Mouse (Mus musculus) granulocyte monocyte progenitor cell, adult 5-6 weeks (primary cell): ENCODE results near the gene Tubd1. TPM values are rescaled to one million over a fixed set of nuclear protein-coding genes. Genes with fewer than 3 reads are reported as not detected.

ENCODE experiments used
- ATAC-seq: replicated peaks from 2 replicates; pipeline ENCODE4 v1.8.0; 2016; ENCODE audit warnings: mild to moderate bottlenecking, moderate TSS enrichment, inconsistent platforms; ENCODE audit not compliant: poor library complexity, severe bottlenecking
- total RNA-seq, 2 experiments: library from RNA; stranded (forward) in 1 of 2; stranded (reverse) in 1 of 2; fragments of 200-712, 200-1000 nt in 1 of 2; fragments of >200 nt in 1 of 2; fragmentation: Nextera tagmentation in 1 of 2; gene quantifications; 2 replicates each; pipeline ENCODE4 v1.2.3; 2014 to 2017

Tubd1 gene
- total RNA-seq, 2 experiments from 2014 or later = 10.9 to 11.5 TPM

DNA sequence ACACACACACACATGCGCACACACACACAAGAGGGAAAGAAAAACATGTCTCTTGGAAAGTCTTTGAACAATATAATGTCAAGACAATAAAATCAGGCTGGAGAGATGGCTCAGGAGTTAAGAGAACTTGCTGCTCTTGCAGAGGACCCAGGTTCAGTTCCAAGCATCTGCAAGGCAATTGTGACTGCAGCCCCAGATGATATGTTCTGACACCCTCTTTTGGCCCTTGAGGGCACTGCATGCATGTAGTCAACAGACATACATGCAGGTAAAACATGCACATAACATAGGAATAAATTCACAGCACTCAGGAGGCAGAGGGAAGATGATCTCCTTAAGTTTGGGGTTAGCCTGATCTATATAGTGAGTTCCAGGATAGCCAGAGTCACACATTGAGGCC is 2.6 kb downstream of the Tubd1 start:
- no peak for ATAC-seq

DNA sequence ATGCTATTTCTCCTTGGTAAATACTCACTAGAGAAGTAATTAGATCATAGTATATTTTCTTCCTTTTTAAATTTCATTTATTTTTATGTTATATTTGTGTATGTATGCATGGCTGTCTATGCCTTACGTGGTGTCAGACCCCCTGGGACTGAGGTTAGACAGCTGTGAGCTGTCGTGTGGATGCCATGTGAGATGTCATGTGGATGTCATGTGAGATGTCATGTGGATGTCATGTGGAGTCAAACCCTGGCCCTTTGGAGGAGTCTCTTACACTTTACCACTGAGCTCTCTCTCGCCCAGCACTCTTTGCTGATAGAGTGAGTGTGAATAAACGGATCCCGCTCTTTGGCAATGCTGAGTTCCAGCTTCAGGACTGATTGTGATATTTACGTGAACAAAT is 8.7 kb downstream of the Tubd1 start:
- ATAC-seq = no peak

DNA sequence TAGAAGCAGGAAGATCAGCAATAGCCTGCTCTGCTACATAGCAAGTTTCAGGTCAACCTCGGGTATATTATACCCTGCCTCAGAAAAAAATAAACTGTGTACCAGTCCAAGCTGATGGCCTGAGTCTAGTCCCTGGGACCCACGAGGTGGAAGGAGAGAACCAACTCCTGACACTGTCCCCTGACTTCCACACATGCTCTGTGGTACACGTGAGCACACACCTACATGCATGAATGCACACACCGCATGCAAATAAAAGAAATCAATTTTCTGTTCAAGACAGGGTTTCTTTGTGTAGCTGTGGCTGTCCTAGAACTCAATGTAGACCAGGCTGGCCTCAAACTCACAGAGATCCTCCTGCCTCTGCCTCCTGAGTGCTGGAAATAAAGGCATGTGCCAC is 13.5 kb downstream of the Tubd1 start:
- ATAC-seq = no peak

DNA sequence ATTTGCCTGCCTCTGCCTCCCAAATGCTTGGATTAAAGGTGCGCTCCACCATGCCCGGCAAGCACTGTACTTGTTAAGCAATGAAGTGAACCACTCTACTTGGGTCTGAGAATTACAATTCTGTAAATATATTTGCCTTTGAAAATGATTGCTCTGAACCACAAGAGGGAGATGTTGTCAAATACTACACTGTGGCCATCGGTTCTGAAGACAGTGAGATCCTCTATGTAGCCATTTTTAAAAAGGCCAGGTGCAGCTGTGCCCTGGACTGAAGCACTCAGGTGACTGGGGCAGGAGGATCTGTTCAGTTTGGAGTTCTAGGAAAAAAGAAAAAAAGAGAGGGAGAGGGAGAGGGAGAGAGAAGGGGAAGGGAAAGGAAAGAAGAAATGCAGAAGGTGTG is 23.6 kb downstream of the Tubd1 start:
- ATAC-seq = peak; percentile 35; the same call in 1 of the 2 replicates

DNA sequence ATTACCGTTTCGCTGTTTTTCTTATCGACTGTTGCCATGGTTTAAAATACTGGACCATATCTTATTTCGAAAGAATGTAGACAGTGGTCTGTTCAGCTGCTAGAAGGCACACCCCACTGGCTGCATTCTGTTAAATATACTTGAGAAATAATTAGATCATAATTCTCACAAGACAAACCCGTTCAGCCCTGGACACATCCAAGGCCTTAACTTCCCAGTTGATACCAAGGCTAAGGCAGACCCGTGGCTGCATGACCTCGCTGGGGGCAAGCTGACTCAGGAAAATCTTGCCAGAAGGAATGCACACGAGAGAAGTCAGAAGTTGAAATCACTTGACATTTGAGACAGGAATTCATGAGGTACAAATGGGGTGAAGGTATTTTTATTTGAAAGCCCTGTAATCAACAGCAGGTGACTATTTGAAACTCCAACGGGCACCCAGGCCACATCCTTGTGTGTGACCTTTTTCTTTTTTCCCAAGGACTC is 25.5 kb downstream of the Tubd1 start:
- ATAC-seq = no peak

DNA sequence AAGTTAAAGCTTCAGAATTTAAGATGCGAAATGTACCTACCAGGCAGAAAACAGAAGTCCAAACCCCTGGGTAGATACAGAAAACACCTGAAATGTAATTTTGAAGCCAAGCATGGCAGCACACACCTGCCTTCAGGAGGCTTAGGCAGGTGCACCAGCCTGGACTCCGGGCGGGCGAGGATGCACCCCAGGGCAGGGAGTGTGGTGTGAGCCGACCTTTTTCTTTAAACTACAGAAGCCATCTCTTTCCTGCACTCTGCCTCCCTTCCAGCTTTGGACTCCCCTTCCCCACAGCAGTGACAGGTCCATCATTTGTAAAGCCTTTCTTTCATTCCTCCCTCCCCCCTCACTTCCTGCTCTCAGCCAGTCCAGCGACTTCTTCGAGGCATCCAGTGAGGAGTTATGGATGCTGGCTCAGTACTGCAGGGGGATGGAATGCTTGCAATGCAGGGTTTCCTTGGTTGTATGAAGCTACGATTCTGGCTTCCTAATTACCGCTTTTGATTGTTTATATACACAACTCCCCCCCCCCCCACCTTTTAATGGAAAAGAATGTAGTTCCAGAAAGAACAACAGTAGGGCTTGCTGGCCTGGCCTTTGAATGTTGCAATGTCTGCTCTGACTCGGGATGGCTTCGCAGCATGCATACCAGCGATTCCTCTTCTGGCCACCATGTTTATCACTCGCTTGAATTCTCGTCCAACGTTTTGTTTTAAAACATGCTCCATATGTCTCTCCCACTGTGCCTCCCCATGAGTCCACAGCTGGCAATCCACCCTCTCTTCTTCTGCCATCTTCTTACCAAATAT is 26.5 kb downstream of the Tubd1 start:
- ATAC-seq = no peak

DNA sequence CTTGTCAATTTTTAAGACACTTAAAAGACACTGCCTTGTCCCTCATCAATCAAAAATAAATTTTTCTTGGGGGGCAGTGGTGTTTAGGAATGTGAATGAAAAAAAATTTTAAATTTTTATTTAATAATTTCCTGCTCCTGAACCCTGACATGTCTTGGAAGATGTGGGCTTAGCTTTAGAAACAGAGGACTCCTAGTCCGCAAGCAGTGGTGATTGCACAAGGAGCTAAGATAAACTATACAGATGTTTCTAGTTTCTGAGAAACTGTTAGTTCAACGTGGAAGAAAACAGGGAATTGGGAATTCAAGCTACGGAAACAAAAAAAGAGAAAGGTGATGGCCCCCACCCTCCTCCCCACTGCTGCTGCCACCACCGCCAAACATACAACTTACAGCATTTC is 27.1 kb downstream of the Tubd1 start:
- ATAC-seq = no peak

DNA sequence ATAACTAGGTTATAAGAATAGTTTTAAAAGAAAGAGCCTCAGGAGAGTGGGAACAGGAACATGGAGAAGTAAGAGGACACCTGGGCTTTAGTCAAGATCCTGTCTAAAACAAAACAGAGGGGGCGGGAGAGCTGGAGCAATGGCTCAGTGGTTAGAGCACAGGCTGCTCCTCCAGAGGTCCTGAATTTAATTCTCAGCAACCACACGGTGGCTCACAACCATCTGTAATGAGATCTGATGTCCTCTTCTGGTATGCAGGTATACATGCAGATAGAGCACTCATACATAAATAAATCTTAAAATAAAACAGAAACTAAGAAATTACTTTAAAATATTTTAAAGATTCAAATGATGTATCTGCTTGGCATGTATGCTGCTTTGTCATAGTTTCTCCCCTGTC is 27.8 kb downstream of the Tubd1 start:
- no peak for ATAC-seq

DNA sequence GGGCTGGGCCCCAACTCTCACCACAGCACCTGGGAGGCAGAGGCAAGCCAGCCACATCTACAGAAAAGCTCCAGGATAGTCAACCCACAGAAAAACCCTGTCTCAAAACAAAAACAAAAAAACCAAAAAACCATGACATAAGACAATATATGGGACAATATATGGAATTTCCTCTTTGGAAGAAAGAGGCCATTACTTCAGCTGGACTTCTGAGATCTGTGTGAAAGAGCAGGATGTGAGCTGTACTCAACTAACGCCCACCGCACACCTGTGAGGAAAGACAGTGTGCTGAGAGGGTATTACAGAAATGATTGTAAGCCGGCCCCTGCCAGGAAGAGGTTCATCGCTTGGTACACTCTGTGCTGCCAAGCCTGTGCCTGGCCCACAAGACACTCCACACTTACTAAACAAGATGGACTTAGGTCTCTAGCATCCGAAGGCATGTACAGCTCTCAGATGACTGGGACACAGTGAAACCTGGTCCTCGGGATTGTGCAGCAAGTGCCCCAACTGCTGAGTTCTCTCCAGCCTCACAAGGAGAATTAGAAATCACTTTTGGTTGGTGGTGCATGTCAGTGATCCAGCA is 28.9 kb downstream of the Tubd1 start:
- ATAC-seq = no peak

DNA sequence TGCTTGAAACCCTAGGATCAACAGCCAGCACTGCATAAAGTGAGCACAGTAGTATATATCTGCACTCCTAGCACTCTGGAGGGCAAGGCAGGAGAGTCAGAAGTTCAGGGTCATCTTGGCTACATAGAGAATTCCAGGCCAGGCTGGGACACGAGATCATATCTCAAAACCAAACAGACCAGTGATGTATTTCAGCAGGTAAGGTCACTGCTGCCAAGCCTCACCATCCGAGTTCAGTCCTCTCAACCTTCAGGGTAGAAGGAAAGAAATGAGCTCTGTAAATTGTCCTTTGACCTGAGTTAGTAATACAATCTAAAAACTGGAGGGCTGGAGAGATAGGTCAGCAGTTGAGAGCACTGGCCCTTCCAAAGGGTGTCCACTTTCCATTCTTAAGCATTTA is 29.6 kb downstream of the Tubd1 start:
- no peak for ATAC-seq

DNA sequence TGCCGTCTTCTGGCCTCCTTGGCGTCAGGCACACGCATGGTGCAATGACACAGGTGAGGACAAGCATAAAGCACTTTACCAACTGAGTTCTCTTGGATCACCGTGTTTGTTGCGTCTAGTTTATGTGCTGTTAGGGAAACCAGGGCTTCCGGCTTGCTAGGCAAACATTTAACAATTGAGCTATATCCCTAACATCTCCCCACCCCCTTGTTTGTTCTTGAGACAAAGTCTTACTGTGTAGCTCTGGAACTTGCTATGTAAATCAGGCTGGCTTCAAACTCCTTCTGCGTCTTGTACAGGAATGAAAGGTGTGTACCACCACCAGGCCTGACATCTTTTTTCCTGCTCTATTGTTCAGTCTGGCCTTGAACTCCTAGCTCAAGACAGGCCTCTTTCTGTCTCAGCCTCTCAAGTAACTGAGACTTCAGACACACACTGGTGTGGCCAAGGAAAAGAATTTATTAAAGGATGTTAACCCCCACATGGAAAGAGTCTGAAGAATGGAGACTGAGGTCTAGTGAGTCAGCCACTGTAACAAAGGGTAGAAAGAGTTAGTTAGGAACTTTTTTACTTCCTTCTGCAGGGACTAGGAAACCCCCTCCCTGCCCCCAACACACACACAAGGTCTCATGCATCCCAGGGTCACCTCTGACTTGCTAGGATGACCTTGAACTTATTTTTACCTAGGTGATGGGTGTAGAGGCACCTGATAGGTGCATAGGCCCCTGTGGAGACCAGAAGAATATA is 31.0 kb downstream of the Tubd1 start:
- no peak for ATAC-seq

DNA sequence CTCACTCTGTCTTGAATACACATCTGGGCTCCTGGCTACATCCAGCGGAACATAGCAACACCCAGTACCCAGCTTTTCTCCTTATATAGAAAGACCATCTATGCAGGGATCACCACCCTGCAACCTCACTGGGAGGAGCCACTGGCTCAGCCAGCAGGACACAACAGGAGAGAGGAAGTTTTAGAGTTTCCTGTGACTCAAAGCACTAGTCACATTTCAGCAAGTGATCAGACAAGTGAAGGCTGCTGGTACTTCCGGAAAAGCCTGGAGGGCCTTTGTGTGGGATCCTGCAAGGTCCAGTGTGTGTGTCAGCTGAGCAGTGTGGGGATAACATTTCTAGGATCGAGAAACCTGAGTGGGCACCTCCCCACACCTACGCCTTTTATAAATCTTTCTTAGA is 32.4 kb downstream of the Tubd1 start:
- ATAC-seq = peak; percentile 71

DNA sequence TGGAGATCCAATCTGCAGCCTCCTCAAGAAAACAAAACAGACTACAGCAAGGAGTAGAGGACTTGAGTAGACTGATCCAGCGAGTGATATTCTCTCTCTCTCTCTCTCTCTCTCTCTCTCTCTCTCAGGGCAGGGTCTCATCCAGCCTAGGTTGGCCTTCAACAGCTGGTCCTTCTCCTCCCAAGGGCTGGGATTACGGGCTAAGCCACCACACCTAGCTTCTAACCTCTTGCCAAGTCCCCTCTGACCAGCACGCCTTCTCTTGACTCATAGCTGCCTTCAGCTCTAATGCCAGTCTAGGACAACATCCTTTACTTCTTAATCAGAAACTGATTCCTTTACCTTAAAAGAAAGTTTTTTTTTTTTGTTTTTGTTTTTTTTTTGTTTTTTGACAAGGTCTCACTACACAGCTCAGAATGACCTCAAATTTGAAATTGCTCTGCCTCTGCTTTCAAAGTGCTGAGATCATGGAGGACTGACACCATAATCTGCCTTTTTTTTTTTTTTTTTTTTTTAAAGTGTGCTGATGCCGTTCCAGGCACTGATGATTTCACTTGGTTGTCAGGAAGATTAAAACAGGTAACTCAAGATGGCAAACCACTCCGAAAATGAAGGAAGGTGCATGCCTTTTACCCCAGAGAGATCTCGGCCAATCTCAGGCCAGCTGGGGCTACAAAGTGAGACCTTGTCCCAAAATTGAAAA is 33.5 kb downstream of the Tubd1 start:
- no peak for ATAC-seq

DNA sequence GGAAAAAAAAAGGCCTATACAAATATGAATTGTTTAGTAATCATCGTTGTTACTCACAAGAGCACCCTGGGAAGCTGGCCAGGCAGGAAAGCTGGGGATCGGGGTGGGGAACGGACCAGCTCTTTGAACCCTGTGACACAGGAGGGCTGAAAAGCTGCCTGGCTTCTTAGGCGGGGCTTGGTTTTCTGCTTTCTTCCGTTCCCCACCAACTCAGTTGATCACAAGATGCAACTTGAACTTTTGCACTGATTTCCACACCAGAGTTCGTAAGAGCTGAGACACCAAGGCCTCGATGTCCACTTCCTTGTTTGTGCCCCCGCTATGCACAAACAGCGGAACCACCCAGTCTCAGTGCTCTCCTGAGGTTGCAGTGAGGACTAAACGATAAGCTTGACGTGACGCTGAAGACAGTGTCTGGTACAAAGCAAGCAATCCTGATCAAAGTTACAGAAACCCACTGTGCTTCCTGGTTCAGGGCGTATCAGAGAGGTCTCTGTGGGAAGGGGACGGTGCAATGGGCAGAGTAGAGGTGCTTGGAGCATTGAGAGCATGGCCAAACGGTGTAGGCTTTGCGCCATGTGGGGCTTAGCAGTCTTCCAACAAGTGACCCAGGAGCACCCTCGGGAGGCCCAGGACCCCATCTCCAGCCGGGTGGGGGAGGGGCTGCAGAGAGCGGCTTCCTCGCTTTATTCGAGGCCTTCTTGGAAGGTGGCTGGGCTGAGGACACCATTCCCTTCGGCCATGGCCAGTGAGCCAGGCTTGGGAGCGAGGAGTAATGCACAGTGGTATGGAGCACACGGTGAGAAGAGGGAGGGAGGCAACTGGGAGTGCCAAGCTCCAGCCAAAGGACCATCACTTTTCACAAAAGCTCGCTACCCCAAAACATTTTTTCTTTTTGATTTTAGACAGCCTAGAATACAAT is 34.3 kb downstream of the Tubd1 start:
- ATAC-seq = peak; percentile 64

DNA sequence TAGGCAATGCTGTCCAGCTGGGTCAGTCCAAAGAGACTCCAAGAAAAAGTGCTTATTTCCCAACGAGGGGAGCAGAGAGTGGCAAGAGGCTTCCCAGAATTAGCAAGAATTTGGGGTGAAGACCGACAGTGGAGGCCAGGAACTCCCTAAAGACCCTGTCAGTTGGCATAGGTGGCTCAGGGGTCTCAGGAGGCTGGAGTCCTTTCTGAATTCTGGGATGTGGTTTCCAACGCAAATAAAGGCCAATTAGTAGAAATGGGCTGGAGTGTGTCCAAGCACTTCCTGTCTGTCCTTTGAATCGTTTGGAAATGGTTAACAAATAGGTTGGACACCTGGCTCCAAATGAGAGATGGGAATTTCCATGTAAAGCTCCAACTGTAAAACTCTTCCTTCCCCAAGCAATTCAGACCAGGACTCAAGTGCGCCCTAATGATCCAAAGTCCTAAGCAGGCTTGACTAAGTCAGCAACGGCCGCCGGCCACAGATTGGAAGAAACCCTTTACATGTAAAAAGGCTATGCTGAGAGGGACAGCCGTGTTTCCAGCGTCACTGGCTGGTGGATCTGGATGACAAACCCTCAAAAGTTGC is 35.0 kb downstream of the Tubd1 start:
- no peak for ATAC-seq

DNA sequence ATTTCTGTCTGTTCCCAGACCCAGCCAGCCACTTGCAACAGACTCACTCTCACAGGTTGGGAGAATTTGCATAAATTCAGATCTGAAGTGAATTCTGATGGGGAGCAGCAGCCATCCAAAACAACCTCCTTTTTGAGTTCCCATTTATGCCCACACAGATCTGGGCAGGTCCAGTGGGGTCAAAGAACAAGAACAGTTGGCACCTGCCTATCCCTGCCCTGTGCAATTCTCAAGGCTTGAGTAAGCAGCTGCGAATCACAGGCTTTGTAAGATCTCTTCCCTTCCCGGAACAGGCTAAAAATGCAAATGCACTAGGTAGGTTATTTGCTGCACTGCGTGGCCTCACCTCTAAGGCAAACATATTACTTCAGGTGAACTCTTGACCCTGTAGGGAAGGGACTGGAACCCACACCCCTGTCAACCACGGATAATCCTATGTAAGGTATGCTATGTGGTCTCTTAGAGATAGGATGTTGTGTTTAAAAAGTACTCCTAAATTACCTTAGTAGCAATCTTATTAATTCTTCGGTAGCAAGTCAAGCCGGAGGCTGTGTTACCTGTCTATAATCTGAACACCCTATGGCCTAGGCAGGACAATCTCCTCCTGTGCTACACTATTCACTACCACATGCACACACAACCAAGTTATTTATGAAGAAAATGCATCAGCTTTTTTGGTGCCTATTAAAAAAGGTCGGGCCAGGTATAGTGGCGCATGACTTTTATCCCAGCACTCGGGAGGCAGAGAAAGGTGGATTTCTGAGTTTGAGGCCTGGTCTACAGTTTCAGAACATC is 35.7 kb downstream of the Tubd1 start:
- no peak for ATAC-seq

DNA sequence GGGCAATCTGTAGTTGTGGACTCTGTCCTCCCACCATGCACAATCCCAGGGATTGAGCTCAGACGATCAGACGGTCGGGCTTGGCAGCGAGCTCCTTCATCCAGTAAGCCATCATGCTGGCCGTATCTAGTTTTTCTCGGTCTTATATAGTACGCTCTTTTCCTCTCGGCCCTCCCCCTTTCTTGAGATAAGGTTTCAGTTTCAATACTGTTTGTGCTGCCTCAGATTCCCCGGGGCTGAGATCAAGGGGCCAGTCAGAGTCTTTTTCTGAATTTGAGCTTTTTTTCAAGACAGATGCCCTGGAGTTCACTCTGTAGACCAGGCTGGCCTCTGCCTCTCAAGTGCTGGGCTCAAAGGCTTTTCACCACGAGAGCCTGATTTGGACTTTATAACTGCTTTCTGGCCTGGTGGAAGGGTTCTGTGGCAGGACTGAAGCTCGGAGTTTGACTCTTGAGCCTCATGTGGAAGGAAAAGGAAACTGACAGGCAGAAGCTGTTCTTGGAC is 36.5 kb downstream of the Tubd1 start:
- peak; percentile 28 for ATAC-seq

DNA sequence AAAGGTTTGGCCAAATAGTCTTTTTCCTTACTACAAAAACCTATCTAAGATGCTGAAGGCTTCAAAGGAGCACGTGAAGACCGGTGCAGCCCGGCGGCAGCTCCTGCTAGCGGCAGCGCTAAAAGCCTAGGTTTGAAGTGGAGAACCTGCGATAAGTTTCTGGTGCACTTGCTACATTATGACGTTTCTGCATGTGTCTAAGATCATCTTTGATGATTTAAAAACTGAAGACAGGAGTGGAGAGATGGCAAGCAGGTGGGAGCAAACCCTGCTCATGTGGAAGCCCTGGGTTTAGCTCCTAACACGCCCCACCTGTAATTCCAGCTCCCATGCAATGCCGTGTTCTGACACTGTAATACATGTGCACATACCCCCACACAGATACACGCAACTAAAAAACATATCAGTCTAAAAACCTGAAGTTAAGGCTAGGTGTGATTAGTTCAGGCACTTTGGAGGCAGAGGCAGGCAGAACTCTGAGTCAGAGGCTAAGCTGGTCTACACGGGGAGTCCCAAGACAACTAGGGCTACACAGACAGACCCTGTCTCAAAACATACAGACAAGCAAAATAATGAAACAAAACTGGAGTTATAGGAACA is 37.3 kb downstream of the Tubd1 start:
- no peak for ATAC-seq
